Mouse (Mus musculus): ENCODE results near the gene Ppp1r35.

Gene Ppp1r35

DNA sequence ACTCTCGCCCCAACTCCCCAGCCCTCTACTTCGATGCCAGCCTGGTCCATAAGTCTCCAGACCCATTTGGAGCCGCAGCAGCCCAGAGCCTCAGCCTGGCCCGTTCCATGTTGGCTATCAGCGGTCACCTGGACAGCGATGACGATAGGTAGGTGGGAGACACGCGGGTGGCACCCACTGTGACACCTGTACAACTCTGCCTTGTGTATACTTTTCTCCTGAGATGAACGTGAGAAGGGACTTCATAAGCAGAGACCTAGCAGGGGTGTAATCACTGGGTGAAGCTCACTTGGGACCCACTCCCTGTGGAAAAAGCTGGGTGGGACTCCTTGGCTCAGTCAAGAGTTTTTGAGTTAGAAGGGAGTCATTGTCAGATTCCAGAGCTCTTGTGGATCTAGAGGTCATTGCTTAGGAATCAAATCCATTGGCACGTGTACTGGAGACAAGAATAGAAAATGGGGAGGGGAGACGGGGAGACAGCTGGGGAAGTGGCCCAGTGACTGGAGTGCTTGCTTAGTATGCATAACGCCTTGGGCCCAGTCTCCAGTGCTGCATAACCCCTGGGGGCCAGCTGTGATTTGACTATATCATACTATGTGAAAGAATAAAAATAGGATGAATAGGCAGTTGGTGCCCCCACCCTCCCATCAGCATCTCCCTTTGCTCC lies 27.3 kb upstream of the Ppp1r35 start:
- no peak for DNase-seq (ENCODE audit: low spot score)

DNA sequence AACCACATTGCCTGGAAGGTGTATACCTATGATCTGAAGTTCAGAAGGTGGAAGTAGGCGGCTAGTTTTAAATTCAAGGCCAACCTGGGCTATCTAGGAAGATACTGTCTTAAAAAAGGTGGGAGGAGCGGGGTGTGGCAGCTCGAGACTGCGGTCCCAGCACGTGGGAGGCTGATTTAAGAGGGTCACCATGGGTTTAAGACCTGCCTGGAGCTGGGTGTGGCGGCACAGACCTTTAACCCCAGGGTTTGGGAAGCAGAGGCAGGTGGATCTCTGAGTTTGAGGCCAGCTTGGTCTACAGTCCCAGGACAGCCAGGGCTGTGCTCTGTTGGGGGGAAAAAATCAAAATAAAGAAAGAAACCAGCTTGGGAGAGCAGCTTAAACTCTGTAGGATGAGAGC lies 26.7 kb upstream of the Ppp1r35 start:
- no peak for DNase-seq (ENCODE audit: low spot score)

DNA sequence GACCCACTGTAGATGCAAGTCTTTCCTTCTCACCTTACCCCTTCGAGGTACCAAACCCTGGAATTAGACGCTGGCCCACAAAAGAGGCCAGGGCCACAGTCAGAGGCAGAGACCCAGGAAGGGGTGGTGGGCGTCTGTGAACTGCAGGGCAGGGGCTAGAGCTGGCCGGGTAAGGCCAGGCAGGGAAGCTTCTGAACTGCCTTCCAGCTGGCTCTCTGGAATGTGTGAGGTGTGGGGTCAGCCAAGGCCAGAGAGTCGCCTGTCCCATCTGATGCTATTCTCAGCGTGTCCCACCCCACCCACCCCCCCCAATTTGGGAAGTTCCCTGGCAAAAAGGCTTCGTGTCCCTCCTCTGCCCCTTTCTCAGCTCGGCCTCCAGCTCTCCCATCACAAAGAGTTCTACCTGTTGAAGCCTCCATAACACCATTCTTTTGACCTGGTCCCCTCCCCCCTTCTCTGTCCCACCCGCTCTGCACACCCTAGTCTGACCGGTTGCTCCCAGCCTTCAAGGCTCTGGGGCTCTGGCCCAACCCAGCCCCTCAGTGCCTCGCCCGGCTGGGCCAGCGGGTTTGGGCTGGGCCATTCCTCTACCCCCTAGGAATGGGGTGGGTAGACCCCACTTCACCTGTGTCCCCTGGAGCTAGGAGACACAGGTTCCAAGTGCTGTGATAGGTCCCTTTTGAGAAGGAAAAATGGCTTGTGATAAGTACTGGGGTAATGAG lies 25.4 kb upstream of the Ppp1r35 start:
- no peak for DNase-seq (ENCODE audit: low spot score)

DNA sequence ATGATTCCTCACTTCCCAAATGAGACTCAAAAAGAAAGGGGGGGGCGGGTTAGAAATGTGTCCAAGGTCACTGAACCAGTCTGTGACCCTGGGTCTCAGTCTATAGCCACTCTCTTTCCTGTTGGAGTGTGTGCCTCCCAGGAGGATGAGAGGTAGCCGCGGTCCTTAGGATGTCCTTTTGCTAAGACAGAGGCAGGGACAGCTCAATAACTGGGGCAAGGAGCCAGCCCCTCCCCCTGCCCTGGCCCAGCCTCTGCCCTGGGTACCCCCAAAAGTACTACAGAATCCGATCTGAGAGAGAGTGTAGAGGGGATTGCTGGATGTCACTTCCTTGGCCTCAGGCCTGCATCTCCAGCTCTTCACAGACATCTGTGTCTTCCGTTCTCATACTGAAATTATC lies 23.2 kb upstream of the Ppp1r35 start:
- DNase-seq (ENCODE audit: low spot score): peak; percentile 51

DNA sequence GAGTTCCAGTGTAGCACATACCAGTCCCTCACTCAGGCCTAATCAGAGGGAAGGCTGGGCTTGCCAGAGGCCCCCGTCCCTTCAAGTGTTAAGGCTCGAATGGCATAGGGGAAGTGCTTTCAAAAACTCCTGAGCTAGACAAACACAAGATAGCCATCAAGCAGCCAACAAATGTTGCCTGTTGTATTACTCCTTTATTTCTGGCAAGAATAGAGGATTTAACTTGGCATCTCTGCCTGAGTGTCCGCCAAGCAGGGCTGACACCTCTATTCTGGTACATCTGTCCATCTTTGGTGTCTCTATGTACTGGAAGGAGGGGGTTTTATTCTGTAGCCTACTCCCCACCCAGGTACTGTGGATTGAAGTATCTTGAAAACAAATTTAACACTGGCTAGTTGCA lies 22.5 kb upstream of the Ppp1r35 start:
- DNase-seq (ENCODE audit: low spot score): no peak

DNA sequence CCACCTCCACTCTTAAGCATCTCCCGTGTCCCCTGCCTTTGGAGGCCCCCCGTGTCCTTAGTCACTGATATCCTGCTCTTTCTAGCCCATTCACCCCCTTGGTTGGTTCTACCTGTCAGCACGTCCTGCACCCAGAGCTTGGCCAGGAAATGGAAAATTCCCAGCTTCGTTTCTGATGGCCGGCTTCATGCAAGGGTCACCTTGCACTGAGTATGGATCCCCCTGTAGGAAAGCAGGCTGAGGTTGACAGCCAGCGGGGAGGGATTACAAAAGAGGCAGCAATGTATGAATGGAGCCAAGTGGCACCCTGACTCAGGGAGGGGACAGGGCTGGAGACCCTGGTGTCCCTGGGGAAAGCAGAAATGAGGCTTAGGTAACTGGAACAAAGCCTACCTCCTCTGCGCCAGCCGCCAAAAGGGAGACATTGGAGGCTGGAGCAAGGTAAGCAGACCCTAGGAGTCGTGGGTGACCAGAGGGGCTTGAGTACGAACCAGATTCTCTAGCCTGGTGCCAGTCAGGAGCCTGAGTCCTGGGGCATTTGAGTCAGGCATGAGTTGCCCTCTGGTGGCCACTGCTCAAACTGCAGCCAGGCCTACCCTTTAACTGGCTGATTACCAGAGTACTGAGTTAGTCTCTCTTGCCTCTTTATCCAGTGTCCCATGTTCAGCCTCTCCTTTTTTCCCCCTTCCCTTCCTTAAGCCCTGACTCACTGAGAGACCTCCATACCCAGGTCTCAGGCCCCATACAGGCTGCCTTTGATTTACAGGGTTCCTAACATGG lies 21.6 kb upstream of the Ppp1r35 start:
- DNase-seq (ENCODE audit: low spot score): peak; percentile 92

DNA sequence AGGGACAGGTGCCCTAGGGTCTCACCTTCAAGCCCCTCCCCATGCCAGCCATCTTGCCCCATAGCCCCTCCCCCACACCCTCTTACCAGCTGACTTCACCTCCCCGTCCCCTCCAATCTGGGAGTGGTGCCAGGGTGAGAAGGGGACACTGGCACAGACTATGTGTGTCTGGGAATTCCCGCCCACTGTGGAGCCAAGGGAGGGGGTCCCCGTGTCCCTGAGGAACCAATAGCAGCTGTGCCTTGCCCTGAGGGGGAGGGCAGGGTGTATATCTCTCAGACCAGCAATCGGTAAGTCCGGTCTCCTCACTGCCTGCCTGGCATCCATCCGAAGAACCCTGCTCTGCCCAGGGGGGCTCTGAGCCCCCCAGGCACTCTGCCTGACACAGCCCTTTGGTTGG lies 20.8 kb upstream of the Ppp1r35 start:
- peak; percentile 82 for DNase-seq (ENCODE audit: low spot score)

DNA sequence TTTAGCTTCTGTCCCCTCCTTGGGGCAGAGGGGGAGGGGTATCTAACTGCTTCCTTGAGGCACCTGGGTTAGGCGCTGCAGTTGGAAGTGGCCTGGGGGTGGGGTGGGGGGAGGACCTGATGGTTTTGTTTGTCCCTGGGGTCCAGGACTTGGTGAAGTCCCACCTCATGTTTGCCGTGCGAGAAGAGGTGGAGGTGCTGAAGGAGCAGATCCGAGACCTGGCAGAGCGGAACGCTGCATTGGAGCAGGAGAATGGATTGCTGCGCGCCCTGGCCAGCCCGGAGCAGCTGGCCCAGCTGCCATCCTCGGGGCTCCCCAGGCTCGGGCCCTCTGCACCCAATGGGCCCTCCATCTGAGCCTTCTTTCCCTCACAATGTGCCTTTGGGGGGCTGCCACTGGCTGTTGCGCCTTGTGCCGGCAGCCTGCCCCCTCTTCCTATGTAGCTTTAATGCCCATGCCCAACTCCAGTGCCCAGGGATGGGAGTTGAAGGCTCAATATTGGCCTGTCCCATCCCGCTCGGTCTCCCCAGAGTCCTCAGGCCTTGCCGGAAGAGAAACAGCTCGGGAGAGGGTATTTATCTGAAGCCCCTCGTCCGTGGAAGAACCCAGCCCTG lies 19.6 kb upstream of the Ppp1r35 start:
- peak; percentile 52 for DNase-seq (ENCODE audit: low spot score)

DNA sequence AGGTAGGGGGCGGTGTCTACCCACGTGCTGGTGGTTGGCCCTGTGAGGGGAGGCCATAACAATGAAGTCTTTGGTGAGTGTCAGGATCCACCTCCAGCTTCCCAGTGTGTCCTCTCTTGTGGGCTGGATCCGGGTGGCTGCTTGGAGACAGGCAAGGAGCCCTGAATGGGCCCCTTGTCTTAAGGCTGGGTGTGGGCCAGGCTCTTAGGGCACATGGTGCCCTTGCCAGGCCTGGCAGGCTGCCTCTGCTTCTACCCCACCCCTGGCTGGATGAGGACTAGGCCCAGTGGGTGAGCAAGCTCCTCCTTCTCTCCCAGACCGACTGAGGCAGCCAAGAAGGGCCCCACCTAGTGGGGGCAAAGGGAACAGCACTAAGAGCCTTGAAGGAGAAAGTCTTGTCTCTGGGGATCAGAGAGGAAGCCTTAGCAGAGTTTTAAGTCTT lies 18.7 kb upstream of the Ppp1r35 start:
- peak; percentile 93 for DNase-seq (ENCODE audit: low spot score)

DNA sequence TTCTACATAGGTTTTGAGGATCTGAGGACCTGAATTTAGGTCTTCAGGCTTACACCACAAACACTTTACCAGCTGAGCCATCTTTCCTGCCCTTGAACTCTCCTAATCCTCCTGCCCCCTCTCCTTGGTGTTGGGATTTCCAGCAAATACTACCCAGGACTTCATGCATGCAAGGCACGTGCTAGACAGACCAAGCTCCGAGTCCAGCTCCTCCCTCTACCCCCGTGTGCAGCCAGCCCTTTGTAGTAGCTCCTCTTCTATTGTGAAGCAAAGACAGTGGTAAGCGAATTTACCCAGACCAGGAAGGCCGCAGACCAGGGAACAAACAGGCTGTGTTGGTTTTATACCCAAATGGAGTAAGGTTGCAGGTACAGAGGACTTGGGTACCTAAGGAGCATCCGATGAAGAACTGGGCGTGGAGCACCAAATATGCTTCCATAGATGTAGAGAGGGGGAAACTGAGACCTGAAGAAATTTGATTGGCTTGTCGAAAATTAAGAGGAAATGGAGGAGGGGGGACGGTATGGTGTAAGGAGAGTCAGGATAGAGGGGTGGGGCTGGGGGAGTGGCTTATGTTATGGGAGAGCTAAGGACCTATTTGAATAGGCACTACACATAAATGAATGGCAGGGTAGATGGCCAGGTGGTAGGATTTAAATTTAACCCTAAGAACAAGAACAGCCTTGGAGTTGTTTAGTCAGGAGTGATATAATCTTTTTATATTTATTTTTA lies 13.9 kb upstream of the Ppp1r35 start:
- DNase-seq (ENCODE audit: low spot score): no peak

DNA sequence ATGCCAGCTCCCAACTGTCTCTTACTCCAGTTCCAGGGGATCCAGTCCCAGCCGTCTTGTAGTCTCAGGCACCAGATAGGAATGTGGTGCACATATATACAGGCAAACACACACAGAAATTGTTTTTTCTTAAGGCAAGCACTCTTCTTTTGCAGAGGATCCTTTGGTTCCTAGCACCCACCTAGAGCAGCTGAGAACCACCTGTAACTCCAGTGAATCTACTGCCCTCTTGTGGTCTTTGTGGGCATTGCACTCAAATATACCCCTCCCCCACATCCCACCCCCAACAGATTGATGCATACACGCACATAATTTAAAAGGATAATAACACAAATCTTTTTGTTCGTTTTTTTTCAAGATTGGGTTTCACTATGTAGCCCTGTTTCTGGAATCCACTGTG lies 12.4 kb upstream of the Ppp1r35 start:
- no peak for DNase-seq (ENCODE audit: low spot score)

DNA sequence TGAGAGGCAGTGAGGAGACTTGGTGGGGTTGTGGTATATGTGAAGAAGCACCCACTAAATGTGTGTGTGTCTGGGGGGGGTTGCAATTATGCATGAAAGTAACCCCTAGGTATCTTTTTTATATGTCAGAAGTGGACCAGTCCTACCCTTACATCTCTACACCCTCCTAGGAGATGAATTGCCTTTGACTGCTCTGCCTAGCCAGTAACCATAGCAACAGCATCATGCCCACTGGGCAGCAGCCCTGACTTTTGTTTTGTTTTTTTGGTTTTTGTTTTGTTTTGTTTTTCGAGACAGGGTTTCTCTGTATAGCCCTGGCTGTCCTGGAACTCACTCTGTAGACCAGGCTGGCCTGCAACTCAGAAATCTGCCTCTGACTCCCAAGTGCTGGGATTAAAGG lies 10.2 kb upstream of the Ppp1r35 start:
- DNase-seq (ENCODE audit: low spot score): no peak

DNA sequence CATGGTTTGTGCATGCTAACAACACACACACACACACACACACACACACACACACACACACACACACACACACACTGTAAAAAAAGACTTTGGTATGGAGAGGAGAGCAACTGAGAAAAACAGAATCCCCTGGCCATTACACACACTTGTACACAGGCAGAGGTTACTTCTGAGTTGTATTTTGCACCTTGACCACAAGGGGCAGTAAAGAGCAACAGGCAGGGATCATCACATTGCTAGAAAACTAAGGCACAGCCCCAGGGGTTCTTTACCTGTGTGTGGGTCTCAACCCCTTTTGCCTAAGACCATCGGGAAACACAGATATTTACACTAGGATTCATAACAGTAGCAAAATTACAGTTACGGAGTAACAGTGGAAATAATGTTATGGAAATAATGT lies 7.9 kb upstream of the Ppp1r35 start:
- DNase-seq (ENCODE audit: low spot score): no peak

DNA sequence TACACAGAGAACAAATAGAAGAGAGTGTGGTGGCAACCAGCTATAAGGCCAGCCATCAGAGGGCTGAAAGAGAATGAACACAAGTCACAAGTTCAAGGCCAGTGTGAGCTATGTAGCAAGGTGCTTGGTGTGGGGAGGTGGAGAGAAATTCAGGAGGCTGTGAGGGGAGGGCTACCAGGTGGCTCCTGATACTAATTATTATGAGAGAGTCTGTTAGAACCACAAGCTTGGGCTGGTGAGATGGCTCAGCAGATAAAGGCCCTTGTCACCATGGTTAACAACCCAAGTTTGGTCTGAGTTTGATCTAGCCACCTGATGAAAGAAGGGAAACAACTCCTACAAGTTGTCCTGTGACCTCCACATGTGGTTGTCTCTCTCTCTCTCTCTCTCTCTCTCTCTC lies 5.9 kb upstream of the Ppp1r35 start:
- DNase-seq (ENCODE audit: low spot score): no peak

DNA sequence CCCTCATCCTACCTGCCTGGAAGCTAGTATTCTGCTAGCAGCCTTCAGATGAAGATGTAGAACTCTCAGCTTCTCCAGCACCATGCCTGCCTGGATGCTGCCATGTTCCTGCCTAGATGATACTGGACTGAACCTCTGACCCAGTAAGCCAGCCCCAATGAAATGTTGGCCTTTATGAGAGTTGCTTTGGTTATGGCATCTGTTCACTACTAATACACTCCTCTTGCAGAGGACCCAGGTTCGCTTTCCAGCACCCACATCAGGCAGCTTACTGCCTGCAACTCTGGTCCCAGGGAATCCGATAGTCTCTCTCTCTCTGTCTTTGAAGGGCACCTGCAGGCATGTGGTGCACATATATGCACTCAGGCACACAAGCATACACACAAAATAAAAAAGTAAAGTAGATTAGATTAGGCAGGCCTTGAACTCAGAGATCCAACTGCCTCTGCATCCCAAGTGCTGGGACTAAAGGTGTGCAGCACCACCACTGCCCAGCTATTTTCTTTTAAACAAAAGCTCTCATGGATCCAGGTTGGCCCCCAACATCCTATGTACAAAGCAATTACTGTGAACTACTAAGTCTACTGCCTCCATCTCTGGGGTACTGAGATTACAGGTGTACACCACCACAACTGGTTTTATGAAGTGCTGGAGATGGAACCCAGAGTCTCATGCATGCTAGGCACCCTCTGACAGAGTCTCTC lies 2.9 kb upstream of the Ppp1r35 start:
- no peak for DNase-seq (ENCODE audit: low spot score)

DNA sequence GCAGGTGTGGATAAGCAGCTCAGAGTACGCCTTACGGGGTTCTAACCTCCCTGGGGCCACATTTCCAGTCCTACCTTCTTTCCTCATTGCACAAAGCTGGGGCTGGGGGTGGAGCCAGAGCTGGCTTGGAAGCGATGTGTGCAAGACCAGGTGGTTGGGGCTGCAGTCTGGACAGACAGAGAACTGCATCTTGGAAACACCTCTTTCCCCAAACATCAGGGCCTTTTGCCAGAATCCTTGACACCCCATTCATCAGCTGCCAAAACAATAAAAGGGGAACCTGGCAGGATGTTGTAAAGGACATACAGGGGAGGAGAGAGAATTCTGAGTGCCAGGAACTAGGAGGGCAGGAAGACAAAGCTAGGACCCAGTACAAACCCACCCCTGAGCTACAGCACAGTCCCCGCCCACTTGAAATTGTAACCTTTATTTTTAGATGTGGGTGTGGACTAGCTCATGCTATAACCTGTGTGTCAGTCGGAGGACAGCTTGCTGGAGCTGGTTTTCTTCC lies 2.2 kb upstream of the Ppp1r35 start:
- no peak for DNase-seq (ENCODE audit: low spot score)

DNA sequence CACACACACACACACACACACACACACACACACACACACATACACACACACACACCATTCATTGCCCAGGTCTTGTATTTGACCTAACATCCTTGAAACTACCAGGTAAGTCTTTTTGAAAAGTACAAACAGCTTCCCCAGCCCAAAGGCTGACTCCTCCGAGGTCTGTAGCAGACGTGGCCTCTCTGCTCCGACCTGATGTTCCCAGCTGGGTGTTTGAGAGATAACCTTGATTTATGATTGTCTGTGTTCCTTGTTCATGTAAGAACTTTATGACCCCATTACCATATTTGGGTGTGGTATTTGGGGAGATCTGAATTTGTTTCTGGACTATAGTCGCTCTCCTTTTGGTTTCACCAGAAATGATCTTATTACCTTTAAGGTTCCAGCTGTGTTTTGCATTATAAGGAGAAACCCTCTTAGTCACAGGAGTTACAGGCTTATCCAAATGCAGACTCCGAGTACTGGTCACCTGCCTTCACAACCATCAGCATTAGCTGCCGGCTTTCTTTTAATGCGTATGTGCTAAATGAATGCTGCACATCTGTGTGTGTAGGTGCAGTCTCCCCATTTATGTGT lies 1.3 kb upstream of the Ppp1r35 start:
- no peak for DNase-seq (ENCODE audit: low spot score)

DNA sequence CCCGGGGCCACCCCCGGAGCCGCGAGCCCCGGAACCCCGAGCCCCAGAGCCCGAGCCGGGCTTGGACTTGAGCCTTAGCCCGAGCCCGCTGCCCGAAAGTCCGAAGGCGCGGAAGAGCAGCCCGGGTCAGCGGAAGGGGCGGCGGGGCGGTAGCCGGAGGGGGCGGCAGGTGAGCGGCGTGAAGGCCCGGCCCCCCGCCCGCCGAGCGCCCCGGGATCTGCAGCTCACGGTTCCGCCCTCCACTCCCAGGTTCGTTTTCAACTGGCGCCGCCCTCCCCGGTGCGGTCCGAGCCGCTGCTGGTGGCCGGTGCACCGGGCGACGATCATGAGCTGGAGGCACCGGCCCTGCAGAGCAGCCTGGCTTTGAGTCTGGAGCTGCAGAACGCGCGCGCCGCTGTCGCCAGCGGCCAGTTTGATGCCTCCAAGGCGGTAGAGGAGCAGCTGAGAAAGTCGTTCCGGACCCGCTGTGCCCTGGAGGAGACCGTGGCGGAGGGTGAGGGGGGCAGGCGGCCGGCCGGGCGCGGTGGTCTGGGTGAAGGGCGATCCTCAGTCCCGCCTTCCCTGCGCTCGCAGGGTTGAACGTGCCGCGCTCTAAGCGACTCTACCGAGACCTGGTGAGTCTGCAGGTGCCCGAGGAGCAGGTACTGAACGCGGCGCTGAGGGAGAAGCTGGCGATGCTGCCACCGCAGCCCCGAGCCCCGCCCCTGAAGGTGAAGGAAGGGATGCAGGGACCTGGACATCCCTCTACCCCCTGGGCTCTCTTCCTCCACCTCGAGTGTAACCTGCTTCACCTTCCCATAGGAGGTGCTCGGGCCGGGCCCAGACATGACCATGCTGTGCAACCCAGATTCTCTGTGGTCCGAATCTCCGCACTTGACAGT lies 644 bp downstream of the Ppp1r35 start:
- peak; percentile 69 for DNase-seq (ENCODE audit: low spot score)

DNA sequence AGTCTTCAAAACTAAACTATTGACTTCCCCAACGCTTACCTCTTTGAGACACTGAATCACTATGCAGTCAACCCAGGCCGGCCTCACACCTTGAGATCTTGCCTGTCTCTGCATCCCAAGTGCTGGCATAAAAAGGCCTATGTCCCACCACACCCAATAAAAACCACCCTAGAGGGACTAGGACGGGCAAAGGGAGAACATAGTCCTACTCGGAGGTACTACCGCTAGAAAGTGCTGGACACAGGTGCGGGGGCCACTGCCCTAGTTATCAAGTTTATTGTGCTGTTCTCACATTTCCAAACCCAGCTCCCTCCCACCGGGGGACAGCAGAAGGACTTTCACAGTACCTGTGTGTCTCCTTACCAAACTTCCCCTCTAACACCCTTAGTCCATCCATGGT lies 3.0 kb downstream of the Ppp1r35 start:
- no peak for DNase-seq (ENCODE audit: low spot score)
